Mouse (Mus musculus): ENCODE results near the gene Rsrc2. TPM values are rescaled to one million over a fixed set of nuclear protein-coding genes. Genes with fewer than 3 reads are reported as not detected.

Gene Rsrc2
- polyA plus RNA-seq, 1 experiment from 2014 or later, result 83.9 TPM

- H3K4me2 ChIP-seq (ENCODE audit: low read depth, low read length), result peak overlapping the region; percentile 96
- 1% methylated on average over 83 of the region's 92 CpGs for WGBS
- no peaks in the 10 kb centered on the region for H3K36me3 ChIP-seq (ENCODE audit: control insufficient read depth, insufficient read depth)
- peak overlapping the region; percentile 96 for H3K27ac ChIP-seq (ENCODE audit: low read length)
- H3K4me3 ChIP-seq (ENCODE audit: low read length), result peak overlapping the region; percentile 96
- peaks cover 36% of the 10 kb centered on the region for H3K4me1 ChIP-seq (ENCODE audit: control insufficient read depth, insufficient read depth, low read length)
- no peaks in the 10 kb centered on the region for H3K9me3 ChIP-seq (replicated peaks; ENCODE audit: control insufficient read depth, low read length)
- no peaks in the 10 kb centered on the region for H3K27me3 ChIP-seq (ENCODE audit: control insufficient read depth, insufficient read depth, low read length)
- ATAC-seq (replicated peaks; ENCODE audit: extremely low read depth, insufficient read depth, low FRiP score), result peak; percentile 68
- peak overlapping the region; percentile 99 for H3K9ac ChIP-seq (ENCODE audit: low read length)
Observed at GRCm38 (mm10) chr5:123683377-123684220, 65.6 kb downstream of the Rsrc2 start.

GRCm38 (mm10) chr5:123683043-123683376 lies 66.2 kb downstream of the Rsrc2 start:
- Histone ChIP-seq H3K9ac (ENCODE audit: low read length) (peak overlapping the region; percentile 99), H3K27me3 (ENCODE audit: control insufficient read depth, insufficient read depth, low read length) (no peaks in the 10 kb centered on the region), H3K4me3 (ENCODE audit: low read length) (peak overlapping the region; percentile 96), H3K36me3 (ENCODE audit: control insufficient read depth, insufficient read depth) (no peaks in the 10 kb centered on the region), H3K27ac (ENCODE audit: low read length) (peak overlapping the region; percentile 96), H3K4me2 (ENCODE audit: low read depth, low read length) (peak overlapping the region; percentile 96), H3K4me1 (ENCODE audit: control insufficient read depth, insufficient read depth, low read length) (peaks cover 36% of the 10 kb centered on the region), H3K9me3 (replicated peaks; ENCODE audit: control insufficient read depth, low read length) (no peaks in the 10 kb centered on the region)
- ATAC-seq (replicated peaks; ENCODE audit: extremely low read depth, insufficient read depth, low FRiP score), result no peak; the same call in 1 of the 2 replicates
- WGBS, result 3% methylated on average over 6 of the region's 6 CpGs

- no peak for ATAC-seq (replicated peaks; ENCODE audit: extremely low read depth, insufficient read depth, low FRiP score)
- H3K4me3 ChIP-seq (ENCODE audit: low read length), result peak overlapping the region; percentile 96
- no peaks in the 10 kb centered on the region for H3K9me3 ChIP-seq (replicated peaks; ENCODE audit: control insufficient read depth, low read length)
- 25% methylated on average over 4 of the region's 4 CpGs for WGBS
- H3K4me1 ChIP-seq (ENCODE audit: control insufficient read depth, insufficient read depth, low read length), result peaks cover 36% of the 10 kb centered on the region
- H3K27me3 ChIP-seq (ENCODE audit: control insufficient read depth, insufficient read depth, low read length), result no peaks in the 10 kb centered on the region
- H3K27ac ChIP-seq (ENCODE audit: low read length), result peak overlapping the region; percentile 5; the same call in 1 of the 2 replicates
- peak overlapping the region; percentile 96 for H3K4me2 ChIP-seq (ENCODE audit: low read depth, low read length)
- peak overlapping the region; percentile 99 for H3K9ac ChIP-seq (ENCODE audit: low read length)
- no peaks in the 10 kb centered on the region for H3K36me3 ChIP-seq (ENCODE audit: control insufficient read depth, insufficient read depth)
Observed at GRCm38 (mm10) chr5:123682372-123682771, 66.8 kb downstream of the Rsrc2 start.

GRCm38 (mm10) chr5:123679546-123680263 lies 69.5 kb downstream of the Rsrc2 start:
- H3K4me3 ChIP-seq (ENCODE audit: low read length), result no peak overlapping the region
- 50% methylated on average over 5 of the region's 5 CpGs for WGBS
- no peaks in the 10 kb centered on the region for H3K27me3 ChIP-seq (ENCODE audit: control insufficient read depth, insufficient read depth, low read length)
- H3K27ac ChIP-seq (ENCODE audit: low read length), result peak overlapping the region; percentile 57
- H3K9ac ChIP-seq (ENCODE audit: low read length), result no peak overlapping the region
- H3K4me2 ChIP-seq (ENCODE audit: low read depth, low read length), result no peak overlapping the region
- H3K9me3 ChIP-seq (replicated peaks; ENCODE audit: control insufficient read depth, low read length), result no peaks in the 10 kb centered on the region
- H3K36me3 ChIP-seq (ENCODE audit: control insufficient read depth, insufficient read depth), result no peaks in the 10 kb centered on the region
- no peak for ATAC-seq (replicated peaks; ENCODE audit: extremely low read depth, insufficient read depth, low FRiP score)
- H3K4me1 ChIP-seq (ENCODE audit: control insufficient read depth, insufficient read depth, low read length), result peaks cover 36% of the 10 kb centered on the region

GRCm38 (mm10) chr5:123679106-123679505 lies 70.1 kb downstream of the Rsrc2 start:
- no peak overlapping the region for H3K4me2 ChIP-seq (ENCODE audit: low read depth, low read length)
- no peaks in the 10 kb centered on the region for H3K27me3 ChIP-seq (ENCODE audit: control insufficient read depth, insufficient read depth, low read length)
- no peak overlapping the region for H3K9ac ChIP-seq (ENCODE audit: low read length)
- peak overlapping the region; percentile 57; the same call in 1 of the 2 replicates for H3K27ac ChIP-seq (ENCODE audit: low read length)
- H3K4me1 ChIP-seq (ENCODE audit: control insufficient read depth, insufficient read depth, low read length), result peaks cover 36% of the 10 kb centered on the region
- no peaks in the 10 kb centered on the region for H3K9me3 ChIP-seq (replicated peaks; ENCODE audit: control insufficient read depth, low read length)
- WGBS, result 59% methylated on average over 3 of the region's 3 CpGs
- no peak for ATAC-seq (replicated peaks; ENCODE audit: extremely low read depth, insufficient read depth, low FRiP score)
- H3K36me3 ChIP-seq (ENCODE audit: control insufficient read depth, insufficient read depth), result no peaks in the 10 kb centered on the region
- H3K4me3 ChIP-seq (ENCODE audit: low read length), result no peak overlapping the region

Other genes with a start within 250 kb of the Rsrc2 start
- gene B3gnt4, start 239.0 kb downstream of the Rsrc2 start, polyA plus RNA-seq (2015; fragmentation: Nextera tagmentation; extraction: Ambion mirVana), result 0.11 and 0.17 TPM in 2 replicates
- 103 and 105 TPM in 2 replicates for gene Diablo, start 225.2 kb downstream of the Rsrc2 start, polyA plus RNA-seq (2015; fragmentation: Nextera tagmentation; extraction: Ambion mirVana)
- gene Gm49027, start 223.9 kb downstream of the Rsrc2 start, polyA plus RNA-seq (2015; fragmentation: Nextera tagmentation; extraction: Ambion mirVana), result 0.09 and 0.34 TPM in 2 replicates
- gene Vps33a, start 176.4 kb downstream of the Rsrc2 start, polyA plus RNA-seq (2015; fragmentation: Nextera tagmentation; extraction: Ambion mirVana), result 21.5 and 26.3 TPM in 2 replicates
- gene Clip1, start 64.8 kb downstream of the Rsrc2 start, polyA plus RNA-seq (2015; fragmentation: Nextera tagmentation; extraction: Ambion mirVana), result 53.1 and 54.0 TPM in 2 replicates
- 53.5 and 58.5 TPM in 2 replicates for gene Zcchc8, start 28.3 kb downstream of the Rsrc2 start, polyA plus RNA-seq (2015; fragmentation: Nextera tagmentation; extraction: Ambion mirVana)
- gene Kntc1, start 302 bp upstream of the Rsrc2 start, polyA plus RNA-seq (2015; fragmentation: Nextera tagmentation; extraction: Ambion mirVana), result 16.4 and 17.8 TPM in 2 replicates
- 0.15 TPM in 1 of 2 replicates, not detected in the other for gene Hcar2, start 116.1 kb upstream of the Rsrc2 start, polyA plus RNA-seq (2015; fragmentation: Nextera tagmentation; extraction: Ambion mirVana)
- gene Hcar1, start 130.6 kb upstream of the Rsrc2 start, polyA plus RNA-seq (2015; fragmentation: Nextera tagmentation; extraction: Ambion mirVana), result 0.41 and 0.45 TPM in 2 replicates
- 79.0 and 96.2 TPM in 2 replicates for gene Denr, start 157.8 kb upstream of the Rsrc2 start, polyA plus RNA-seq (2015; fragmentation: Nextera tagmentation; extraction: Ambion mirVana)
- 1.8 and 2.9 TPM in 2 replicates for gene Gm43518, start 178.0 kb upstream of the Rsrc2 start, polyA plus RNA-seq (2015; fragmentation: Nextera tagmentation; extraction: Ambion mirVana)
- 4.4 and 6.3 TPM in 2 replicates for gene Ccdc62, start 181.3 kb upstream of the Rsrc2 start, polyA plus RNA-seq (2015; fragmentation: Nextera tagmentation; extraction: Ambion mirVana)
- 11.2 and 11.7 TPM in 2 replicates for gene Hip1r, start 224.2 kb upstream of the Rsrc2 start, polyA plus RNA-seq (2015; fragmentation: Nextera tagmentation; extraction: Ambion mirVana)

Data from heart, embryonic 16.5 days (tissue).